Mouse (Mus musculus): ENCODE measurements around the gene Olfr149. TPM values are rescaled to one million over a fixed set of nuclear protein-coding genes. Genes with fewer than 3 reads are reported as not detected.

Gene Olfr149
- polyA plus RNA-seq, 1 experiment from 2014 or later = not detected

DNA sequence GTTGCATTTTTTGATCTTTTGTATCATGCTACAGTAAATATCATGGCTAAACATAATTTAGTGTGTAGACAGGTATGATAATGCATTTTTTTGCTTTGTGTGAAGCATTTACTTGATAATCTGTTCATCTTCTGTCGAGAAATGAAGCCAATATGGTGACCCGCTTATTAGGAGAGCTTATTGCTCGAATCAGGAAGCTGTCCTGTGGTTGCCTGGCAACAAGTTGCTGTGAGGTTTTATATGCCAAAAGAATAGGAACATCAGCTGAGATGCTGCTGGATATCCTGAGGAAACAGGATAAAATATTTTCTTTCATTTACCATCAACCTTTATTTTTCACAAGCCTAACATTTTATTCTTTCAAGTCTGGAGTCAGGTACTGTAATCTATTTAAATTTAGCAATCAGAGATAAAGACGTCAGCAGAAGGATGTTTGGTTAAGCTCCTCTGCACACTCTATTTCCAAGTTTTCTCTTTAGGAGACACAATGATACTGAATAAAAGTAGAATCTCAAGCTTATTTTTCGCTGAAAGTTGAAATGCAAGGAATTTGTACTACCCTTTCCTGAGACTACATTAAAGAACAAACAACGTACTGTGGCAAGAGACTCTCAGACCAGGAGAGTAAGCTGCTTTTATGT lies 52.0 kb downstream of the Olfr149 start:
- 78% methylated on average over 6 of the region's 6 CpGs for WGBS
- no peaks in the 10 kb centered on the region for H3K36me3 ChIP-seq (replicated peaks)
- ATAC-seq (ENCODE audit: low FRiP score) = no peak
- H3K27me3 ChIP-seq = no peaks in the 10 kb centered on the region
- H3K9me3 ChIP-seq = no peaks in the 10 kb centered on the region
- no peak overlapping the region for H3K4me2 ChIP-seq
- H3K27ac ChIP-seq = no peak overlapping the region
- no peaks in the 10 kb centered on the region for H3K4me1 ChIP-seq
- no peak overlapping the region for H3K9ac ChIP-seq
- no peak overlapping the region for H3K4me3 ChIP-seq (replicated peaks)

Other genes starting within 250 kb of the Olfr149 start
- not detected in 2 replicates for gene Olfr955, start 235.2 kb downstream of the Olfr149 start, polyA plus RNA-seq (2016; fragmentation: Nextera tagmentation; extraction: Ambion mirVana)
- gene Olfr44, start 213.1 kb downstream of the Olfr149 start, polyA plus RNA-seq (2016; fragmentation: Nextera tagmentation; extraction: Ambion mirVana) = not detected in 2 replicates
- gene Olfr957, start 191.3 kb downstream of the Olfr149 start, polyA plus RNA-seq (2016; fragmentation: Nextera tagmentation; extraction: Ambion mirVana) = 0.13 TPM in 1 of 2 replicates, not detected in the other
- not detected in 2 replicates for gene Olfr958, start 153.1 kb downstream of the Olfr149 start, polyA plus RNA-seq (2016; fragmentation: Nextera tagmentation; extraction: Ambion mirVana)
- not detected in 2 replicates for gene Olfr959, start 131.5 kb downstream of the Olfr149 start, polyA plus RNA-seq (2016; fragmentation: Nextera tagmentation; extraction: Ambion mirVana)
- 23.6 and 24.7 TPM in 2 replicates for gene AW551984, start 102.7 kb downstream of the Olfr149 start, polyA plus RNA-seq (2016; fragmentation: Nextera tagmentation; extraction: Ambion mirVana)
- not detected in 2 replicates for gene Olfr148, start 96.5 kb downstream of the Olfr149 start, polyA plus RNA-seq (2016; fragmentation: Nextera tagmentation; extraction: Ambion mirVana)
- not detected in 2 replicates for gene Olfr960, start 85.7 kb downstream of the Olfr149 start, polyA plus RNA-seq (2016; fragmentation: Nextera tagmentation; extraction: Ambion mirVana)
- not detected in 2 replicates for gene Olfr961, start 62.0 kb downstream of the Olfr149 start, polyA plus RNA-seq (2016; fragmentation: Nextera tagmentation; extraction: Ambion mirVana)
- gene Olfr963, start 39.9 kb downstream of the Olfr149 start, polyA plus RNA-seq (2016; fragmentation: Nextera tagmentation; extraction: Ambion mirVana) = not detected in 2 replicates
- gene Olfr965, start 4.2 kb upstream of the Olfr149 start, polyA plus RNA-seq (2016; fragmentation: Nextera tagmentation; extraction: Ambion mirVana) = not detected in 2 replicates
- gene Olfr150, start 23.9 kb upstream of the Olfr149 start, polyA plus RNA-seq (2016; fragmentation: Nextera tagmentation; extraction: Ambion mirVana) = not detected in 2 replicates
- not detected in 2 replicates for gene Olfr967, start 39.1 kb upstream of the Olfr149 start, polyA plus RNA-seq (2016; fragmentation: Nextera tagmentation; extraction: Ambion mirVana)
- gene Olfr968, start 76.1 kb upstream of the Olfr149 start, polyA plus RNA-seq (2016; fragmentation: Nextera tagmentation; extraction: Ambion mirVana) = not detected in 2 replicates
- not detected in 2 replicates for gene Olfr969, start 83.8 kb upstream of the Olfr149 start, polyA plus RNA-seq (2016; fragmentation: Nextera tagmentation; extraction: Ambion mirVana)
- not detected in 2 replicates for gene Olfr970, start 101.7 kb upstream of the Olfr149 start, polyA plus RNA-seq (2016; fragmentation: Nextera tagmentation; extraction: Ambion mirVana)
- gene Olfr971, start 129.8 kb upstream of the Olfr149 start, polyA plus RNA-seq (2016; fragmentation: Nextera tagmentation; extraction: Ambion mirVana) = not detected in 2 replicates
- gene Olfr972, start 159.3 kb upstream of the Olfr149 start, polyA plus RNA-seq (2016; fragmentation: Nextera tagmentation; extraction: Ambion mirVana) = not detected in 2 replicates
- gene Olfr229, start 200.2 kb upstream of the Olfr149 start, polyA plus RNA-seq (2016; fragmentation: Nextera tagmentation; extraction: Ambion mirVana) = not detected in 2 replicates
- not detected in 2 replicates for gene Olfr974, start 230.4 kb upstream of the Olfr149 start, polyA plus RNA-seq (2016; fragmentation: Nextera tagmentation; extraction: Ambion mirVana)
- gene Olfr975, start 244.9 kb upstream of the Olfr149 start, polyA plus RNA-seq (2016; fragmentation: Nextera tagmentation; extraction: Ambion mirVana) = 0.06 TPM in 1 of 2 replicates, not detected in the other

All from forebrain, embryonic 12.5 days (tissue).